8 mouse cellular contexts compared by ENCODE assay signal in the genomic region with DNA sequence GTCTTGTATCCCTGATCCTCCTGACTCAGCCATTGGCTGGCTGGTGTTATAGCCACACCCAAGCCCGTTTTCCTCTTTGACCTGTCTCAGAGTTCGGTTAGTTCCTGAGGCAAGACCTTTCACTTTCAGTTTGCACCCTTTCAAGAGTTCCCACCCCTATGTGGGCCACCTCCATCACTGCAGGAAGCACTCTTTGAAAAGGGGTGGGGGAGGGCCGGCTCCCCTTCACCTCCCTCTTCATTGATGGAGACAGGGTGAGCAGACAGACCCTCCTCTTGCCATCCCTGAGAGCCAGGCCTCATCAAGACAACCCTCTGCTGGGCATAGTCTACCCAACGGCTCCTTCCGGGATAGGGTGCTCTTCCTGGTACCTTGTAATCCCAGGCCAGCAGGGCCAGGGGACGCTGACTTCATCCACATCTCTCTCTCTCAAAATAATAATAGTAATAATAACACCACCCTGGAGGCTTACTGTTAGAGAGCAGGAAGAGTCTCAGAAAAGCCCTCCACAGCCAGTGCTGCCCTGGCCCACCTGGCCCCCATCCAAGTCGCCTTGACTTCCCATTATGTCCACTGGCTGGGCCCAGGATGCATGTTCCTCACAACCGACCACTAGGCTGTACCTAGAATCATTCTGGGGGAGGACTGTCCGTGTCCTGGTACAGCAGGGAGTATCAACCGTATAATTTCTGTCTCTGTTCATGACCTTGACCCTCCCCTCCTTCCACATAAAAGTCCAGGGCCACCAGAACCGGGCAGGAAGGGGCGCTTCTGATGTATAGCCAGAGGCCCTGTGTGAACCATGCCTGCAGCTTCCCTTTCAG. TPM values are rescaled to one million over a fixed set of nuclear protein-coding genes. Genes with fewer than 3 reads are reported as not detected.
A peak's percentile ranks its signal among the peaks of the same experiment; 100 is the strongest.
DNase-seq lines count a peak whose midpoint lies in the region; ATAC-seq and TF ChIP-seq lines count a peak whose summit lies in the region.

No protein-coding gene starts in this region.

- H3K36me3 ChIP-seq in forebrain, embryonic 13.5 days (ENCODE audit: poor library complexity, severe bottlenecking), result peaks cover 29% of the 10 kb centered on the region
- H3K36me3 ChIP-seq in hindbrain, postnatal 0 days (ENCODE audit: insufficient read depth, low read length), result peaks cover 11% of the 10 kb centered on the region; the same call in 1 of the 2 replicates
- H3K36me3 ChIP-seq in liver, embryonic 13.5 days, result peaks cover 23% of the 10 kb centered on the region
- H3K36me3 ChIP-seq in neural tube, embryonic 12.5 days, result peaks cover 35% of the 10 kb centered on the region

- peak; percentile 76 for DNase-seq in left cerebral cortex, postnatal 4 days
- no peak for DNase-seq in left cerebral cortex, adult 8-10 months (ENCODE audit: low spot score in 2 of 2)
- DNase-seq in adrenal gland, postnatal 36 days, result peak; percentile 42 to 52
- peak; percentile 66 for DNase-seq in hindbrain, postnatal 0 days (ENCODE audit: low spot score)
- peak; percentile 42 for DNase-seq in liver, embryonic 13.5 days
- no peak for DNase-seq in urinary bladder, postnatal 10 days (ENCODE audit: low spot score)

- intact Hi-C loops in left cerebral cortex, postnatal 4 days (cut with DNase I), result no loop called here

- peak overlapping the region; percentile 53 for H3K4me3 ChIP-seq in forebrain, embryonic 13.5 days
- peak overlapping the region; percentile 77 for H3K4me3 ChIP-seq in hindbrain, postnatal 0 days (ENCODE audit: low read length)
- H3K4me3 ChIP-seq in liver, embryonic 13.5 days (replicated peaks), result peak overlapping the region; percentile 70
- H3K4me3 ChIP-seq in neural tube, embryonic 12.5 days, result peak overlapping the region; percentile 60

- H3K9ac ChIP-seq in forebrain, embryonic 13.5 days, result peak overlapping the region; percentile 90
- H3K9ac ChIP-seq in hindbrain, postnatal 0 days (replicated peaks; ENCODE audit: low read length), result peak overlapping the region; percentile 97
- H3K9ac ChIP-seq in liver, embryonic 13.5 days, result peak overlapping the region; percentile 83
- peak overlapping the region; percentile 90 for H3K9ac ChIP-seq in neural tube, embryonic 12.5 days

- peaks cover 19% of the 10 kb centered on the region for H3K4me1 ChIP-seq in forebrain, embryonic 13.5 days
- H3K4me1 ChIP-seq in hindbrain, postnatal 0 days (ENCODE audit: insufficient read depth, low read length), result peaks cover 10% of the 10 kb centered on the region
- peaks cover 51% of the 10 kb centered on the region for H3K4me1 ChIP-seq in liver, embryonic 13.5 days (replicated peaks)
- peaks cover 12% of the 10 kb centered on the region for H3K4me1 ChIP-seq in neural tube, embryonic 12.5 days

- ATAC-seq in forebrain, embryonic 13.5 days, result peak; percentile 25; the same call in 1 of the 2 replicates
- peak; percentile 25; the same call in 1 of the 2 replicates for ATAC-seq in hindbrain, postnatal 0 days
- ATAC-seq in liver, embryonic 13.5 days (ENCODE audit: low read depth), result peak; percentile 39
- peak; percentile 29; the same call in 1 of the 2 replicates for ATAC-seq in neural tube, embryonic 12.5 days (ENCODE audit: low FRiP score, low read depth)

- H3K27me3 ChIP-seq in forebrain, embryonic 13.5 days, result no peaks in the 10 kb centered on the region
- no peaks in the 10 kb centered on the region for H3K27me3 ChIP-seq in hindbrain, postnatal 0 days (ENCODE audit: insufficient read depth, low read length)
- H3K27me3 ChIP-seq in liver, embryonic 13.5 days, result no peaks in the 10 kb centered on the region
- H3K27me3 ChIP-seq in neural tube, embryonic 12.5 days (replicated peaks), result no peaks in the 10 kb centered on the region

- H3K27ac ChIP-seq in forebrain, embryonic 13.5 days, result peak overlapping the region; percentile 36; the same call in 1 of the 2 replicates
- peak overlapping the region; percentile 91 for H3K27ac ChIP-seq in hindbrain, postnatal 0 days
- H3K27ac ChIP-seq in liver, embryonic 13.5 days, result peak overlapping the region; percentile 81
- H3K27ac ChIP-seq in neural tube, embryonic 12.5 days, result no peak overlapping the region

- H3K4me2 ChIP-seq in forebrain, embryonic 13.5 days, result peak overlapping the region; percentile 85
- peak overlapping the region; percentile 82 for H3K4me2 ChIP-seq in hindbrain, postnatal 0 days (ENCODE audit: low read depth, low read length)
- H3K4me2 ChIP-seq in liver, embryonic 13.5 days, result peak overlapping the region; percentile 87
- peak overlapping the region; percentile 77 for H3K4me2 ChIP-seq in neural tube, embryonic 12.5 days (replicated peaks)

- TF ChIP-seq CTCF in hindbrain, postnatal 0 days (IDR thresholded peaks at IDR 0.05; ENCODE audit: low read depth), result 0 out of 2 replicates have a peak, but pooled peaks have one; percentile 5

- 46% methylated on average over 12 of the region's 12 CpGs for WGBS in forebrain, embryonic 13.5 days
- 30% methylated on average over 12 of the region's 12 CpGs for WGBS in hindbrain, postnatal 0 days
- WGBS in liver, embryonic 13.5 days (ENCODE audit: insufficient replicate concordance), result 10% methylated on average over 12 of the region's 12 CpGs
- WGBS in neural tube, embryonic 12.5 days, result 39% methylated on average over 12 of the region's 12 CpGs

- H3K9me3 ChIP-seq in forebrain, embryonic 13.5 days (replicated peaks), result no peaks in the 10 kb centered on the region
- H3K9me3 ChIP-seq in hindbrain, postnatal 0 days (ENCODE audit: low read length), result no peaks in the 10 kb centered on the region
- no peaks in the 10 kb centered on the region for H3K9me3 ChIP-seq in liver, embryonic 13.5 days (replicated peaks)
- H3K9me3 ChIP-seq in neural tube, embryonic 12.5 days, result no peaks in the 10 kb centered on the region

RNA-seq across cellular contexts. Expression of gene Bak1, which starts 1.1 kb away (rescaled TPM):
- total RNA-seq in left cerebral cortex, postnatal 4 days (2021), result 10 to 100 TPM; 30.0 to 33.9 TPM
- 10 to 100 TPM; 12.8 to 17.7 (median 14.5) TPM for total RNA-seq in left cerebral cortex, adult 8-10 months (2022)
- total RNA-seq in adrenal gland, postnatal 36 days (2021), result 10 to 100 TPM; 29.3 to 42.4 TPM
- polyA plus RNA-seq in forebrain, embryonic 13.5 days (2015; fragmentation: Nextera tagmentation; extraction: Ambion mirVana), result 1.9 and 2.6 TPM in 2 replicates
- 62.9 and 70.8 TPM in 2 replicates for total RNA-seq in hindbrain, postnatal 0 days (2014; rRNA removed)
- 4.0 and 4.2 TPM in 2 replicates for polyA plus RNA-seq in hindbrain, postnatal 0 days (2015; fragmentation: Nextera tagmentation; extraction: Ambion mirVana)
- 2.4 and 3.0 TPM in 2 replicates for polyA plus RNA-seq in liver, embryonic 13.5 days (2015; fragmentation: Nextera tagmentation; extraction: Ambion mirVana)
- 2.5 and 3.0 TPM in 2 replicates for polyA plus RNA-seq in neural tube, embryonic 12.5 days (2016; fragmentation: Nextera tagmentation; extraction: Ambion mirVana)

RNA-seq across cellular contexts. Expression of gene Itpr3, which starts 29.4 kb away (rescaled TPM):
- 1 to 10 TPM; 2.2 to 2.8 TPM for total RNA-seq in left cerebral cortex, postnatal 4 days (2021)
- total RNA-seq in left cerebral cortex, adult 8-10 months (2022), result 1 to 10 TPM; 3.7 to 5.3 (median 3.8) TPM
- 1 to 10 TPM; 5.9 to 6.3 TPM for total RNA-seq in adrenal gland, postnatal 36 days (2021)
- polyA plus RNA-seq in forebrain, embryonic 13.5 days (2015; fragmentation: Nextera tagmentation; extraction: Ambion mirVana), result 0.41 and 0.52 TPM in 2 replicates
- total RNA-seq in hindbrain, postnatal 0 days (2014; rRNA removed), result 2.3 and 4.0 TPM in 2 replicates
- 0.58 TPM in 2 replicates for polyA plus RNA-seq in hindbrain, postnatal 0 days (2015; fragmentation: Nextera tagmentation; extraction: Ambion mirVana)
- 0.48 and 0.56 TPM in 2 replicates for polyA plus RNA-seq in liver, embryonic 13.5 days (2015; fragmentation: Nextera tagmentation; extraction: Ambion mirVana)
- polyA plus RNA-seq in neural tube, embryonic 12.5 days (2016; fragmentation: Nextera tagmentation; extraction: Ambion mirVana), result 2.2 and 2.4 TPM in 2 replicates

RNA-seq across cellular contexts. Expression of gene Zbtb9, which starts 54.7 kb away (rescaled TPM):
- total RNA-seq in left cerebral cortex, postnatal 4 days (2021), result 10 to 100 TPM; 17.0 to 18.1 TPM
- 10 to 100 TPM; 13.1 to 15.9 (median 14.7) TPM for total RNA-seq in left cerebral cortex, adult 8-10 months (2022)
- total RNA-seq in adrenal gland, postnatal 36 days (2021), result 10 to 100 TPM in 1 of 2 experiments, 1 to 10 TPM in 1; 9.9 to 10.5 TPM
- 17.4 and 17.7 TPM in 2 replicates for polyA plus RNA-seq in forebrain, embryonic 13.5 days (2015; fragmentation: Nextera tagmentation; extraction: Ambion mirVana)
- 21.4 and 22.7 TPM in 2 replicates for total RNA-seq in hindbrain, postnatal 0 days (2014; rRNA removed)
- polyA plus RNA-seq in hindbrain, postnatal 0 days (2015; fragmentation: Nextera tagmentation; extraction: Ambion mirVana), result 6.6 and 7.8 TPM in 2 replicates
- 6.3 and 7.0 TPM in 2 replicates for polyA plus RNA-seq in liver, embryonic 13.5 days (2015; fragmentation: Nextera tagmentation; extraction: Ambion mirVana)
- polyA plus RNA-seq in neural tube, embryonic 12.5 days (2016; fragmentation: Nextera tagmentation; extraction: Ambion mirVana), result 17.6 and 19.4 TPM in 2 replicates

Comparison
In these comparisons a context has a peak if more than half of its experiments do, and no peak if none do; other contexts are left out.
1. DNase-seq: peak in left cerebral cortex, postnatal 4 days (single experiment), adrenal gland, postnatal 36 days (2 of 2), hindbrain, postnatal 0 days (single experiment) and liver, embryonic 13.5 days (single experiment); none in left cerebral cortex, adult 8-10 months (0 of 2) and urinary bladder, postnatal 10 days (single experiment).
2. Peak in every context shown above with its lines, with median percentiles within 50 percentile points of each other: ATAC-seq, H3K4me2 ChIP-seq, H3K4me3 ChIP-seq and H3K9ac ChIP-seq.